Mouse (Mus musculus) kidney, postnatal 0 days (tissue): Measurements from ENCODE around the gene Ern1. TPM values are rescaled to one million over a fixed set of nuclear protein-coding genes. Genes with fewer than 3 reads are reported as not detected.
A peak's percentile ranks its signal among the peaks of the same experiment; 100 is the strongest.
"Not testable (repeated sequence)": the region's sequence is repeated elsewhere in the genome, so short reads cannot be mapped to it uniquely, and the experiment has no call there.

Experiments used
- ATAC-seq: fragments of 200-750 bp; cut with Nextera tagmentation; replicated peaks from 2 replicates; pipeline ENCODE4 v1.8.0; 2017; ENCODE audit warnings: low read depth, moderate number of reproducible peaks, moderate TSS enrichment, moderate library complexity; ENCODE audit not compliant: low FRiP score
- DNase-seq: peaks from one replicate; pipeline ENCODE4 v3.0.0-alpha.2; 2016; ENCODE audit warnings: low spot score
- H3K27ac ChIP-seq: fragments of 300-500 bp; sonication (generic); 2 replicates; pipeline ENCODE4 v1.5.1; 2014; ENCODE audit warnings: mild to moderate bottlenecking
- H3K27me3 ChIP-seq: fragments of 300-500 bp; sonication (generic); 2 replicates; pipeline ENCODE4 v1.6.1; 2014; ENCODE audit warnings: low read length, mixed read lengths; ENCODE audit not compliant: insufficient read depth
- H3K36me3 ChIP-seq: fragments of 300-500 bp; sonication (generic); 2 replicates; pipeline ENCODE4 v1.6.1; 2014; ENCODE audit warnings: low read length, mixed read lengths; ENCODE audit not compliant: insufficient read depth
- H3K4me1 ChIP-seq: fragments of 300-500 bp; sonication (generic); replicated peaks from 2 replicates; pipeline ENCODE4 v1.6.1; 2014; ENCODE audit warnings: antibody characterized with exemption, low read length, mixed read lengths; ENCODE audit not compliant: insufficient read depth
- H3K4me2 ChIP-seq: fragments of 300-500 bp; sonication (generic); 2 replicates; pipeline ENCODE4 v1.6.1; 2014; ENCODE audit warnings: mild to moderate bottlenecking, low read length, moderate library complexity, mixed read lengths
- H3K4me3 ChIP-seq: fragments of 300-500 bp; sonication (generic); replicated peaks from 2 replicates; pipeline ENCODE4 v1.5.1; 2014; ENCODE audit warnings: low read depth, low read length
- H3K9ac ChIP-seq: fragments of 300-500 bp; sonication (generic); 2 replicates; pipeline ENCODE4 v1.6.1; 2014; ENCODE audit warnings: low read depth, low read length
- H3K9me3 ChIP-seq: fragments of 300-500 bp; sonication (generic); replicated peaks from 2 replicates; pipeline ENCODE4 v1.6.1; 2016; ENCODE audit warnings: low read length, inconsistent platforms, mixed read lengths
- CTCF ChIP-seq: IDR thresholded peaks from 2 replicates; pipeline ENCODE4 v1.5.1; 2016; ENCODE audit warnings: antibody characterized with exemption, low read depth, mild to moderate bottlenecking, moderate library complexity
- WGBS: fragments of 180-500 bp; shearing (Covaris S2); extraction: QIAGEN DNeasy Blood & Tissue Kit; methylation state at CpG from one replicate; pipeline ENCODE4 v1.1.7; 2014; 5-methylcytosine and 5-hydroxymethylcytosine counted together
- polyA plus RNA-seq: library from polyadenylated mRNA; unstranded; fragments of >200 nt; fragmentation: Nextera tagmentation; extraction: Ambion mirVana; gene quantifications from 2 replicates; pipeline ENCODE4 v1.2.1, GENCODE M21; 2015

Gene Ern1
- polyA plus RNA-seq, 1 experiment from 2014 or later, result 3.3 TPM

- WGBS, result under 1% methylated on average over 50 of the region's 55 CpGs
- no peaks in the 10 kb centered on the region for H3K27me3 ChIP-seq
- peak overlapping the region; percentile 86 for H3K4me2 ChIP-seq
- TF ChIP-seq CTCF, result no peak
- peak; percentile 99 for DNase-seq
- H3K4me3 ChIP-seq, result peak overlapping the region; percentile 88
- H3K27ac ChIP-seq, result peak overlapping the region; percentile 98
- H3K9ac ChIP-seq, result peak overlapping the region; percentile 95
- no peaks in the 10 kb centered on the region for H3K36me3 ChIP-seq
- H3K4me1 ChIP-seq, result 0 out of 2 replicates have a peak, but pooled peaks cover 6% of the 10 kb centered on the region
- no peaks in the 10 kb centered on the region for H3K9me3 ChIP-seq
- peak; percentile 98 for ATAC-seq
These were observed 13.0 kb upstream of the Ern1 start for GRCm38 (mm10) chr11:106500393-106501307.

GRCm38 (mm10) chr11:106498739-106499379, 11.2 kb upstream of the Ern1 start:
- H3K4me1 ChIP-seq, result 0 out of 2 replicates have a peak, but pooled peaks cover 6% of the 10 kb centered on the region
- ATAC-seq, result no peak
- no peak overlapping the region for H3K4me3 ChIP-seq
- no peak for DNase-seq
- H3K27ac ChIP-seq, result no peak overlapping the region
- no peaks in the 10 kb centered on the region for H3K9me3 ChIP-seq
- no peak for TF ChIP-seq CTCF
- no peak overlapping the region for H3K9ac ChIP-seq
- H3K4me2 ChIP-seq, result no peak overlapping the region
- WGBS, result 33% methylated on average over 4 of the region's 4 CpGs
- H3K36me3 ChIP-seq, result no peaks in the 10 kb centered on the region
- no peaks in the 10 kb centered on the region for H3K27me3 ChIP-seq

GRCm38 (mm10) chr11:106497926-106498325, 10.3 kb upstream of the Ern1 start:
- no peak overlapping the region for H3K9ac ChIP-seq
- H3K27me3 ChIP-seq, result no peaks in the 10 kb centered on the region
- TF ChIP-seq CTCF, result peak; percentile 13; the same call in 1 of the 2 replicates
- H3K4me1 ChIP-seq, result 0 out of 2 replicates have a peak, but pooled peaks cover 6% of the 10 kb centered on the region
- no peak overlapping the region for H3K4me2 ChIP-seq
- H3K9me3 ChIP-seq, result no peaks in the 10 kb centered on the region
- WGBS, result 92% methylated on average over 2 of the region's 2 CpGs
- H3K27ac ChIP-seq, result no peak overlapping the region
- H3K4me3 ChIP-seq, result no peak overlapping the region
- H3K36me3 ChIP-seq, result no peaks in the 10 kb centered on the region
- ATAC-seq (no peak), DNase-seq (no peak)

- not testable (repeated sequence) for H3K9ac ChIP-seq, H3K27ac ChIP-seq, H3K4me1 ChIP-seq, DNase-seq, H3K9me3 ChIP-seq, H3K4me2 ChIP-seq, H3K4me3 ChIP-seq, ATAC-seq, H3K27me3 ChIP-seq, H3K36me3 ChIP-seq
- 100% methylated on average over 2 of the region's 2 CpGs for WGBS
These were observed 9.4 kb upstream of the Ern1 start for GRCm38 (mm10) chr11:106497009-106497408.

GRCm38 (mm10) chr11:106492984-106493669, 5.5 kb upstream of the Ern1 start:
- Histone ChIP-seq H3K9ac (no peak overlapping the region), H3K27ac (no peak overlapping the region), H3K9me3 (no peaks in the 10 kb centered on the region), H3K27me3 (no peaks in the 10 kb centered on the region), H3K4me3 (no peak overlapping the region), H3K4me1 (0 out of 2 replicates have a peak, but pooled peaks cover 2% of the 10 kb centered on the region), H3K36me3 (no peaks in the 10 kb centered on the region), H3K4me2 (no peak overlapping the region)
- TF ChIP-seq CTCF, result no peak
- DNase-seq, result no peak
- 73% methylated on average over 7 of the region's 7 CpGs for WGBS
- no peak for ATAC-seq

- H3K4me3 ChIP-seq, result no peak overlapping the region
These were observed 3.7 kb upstream of the Ern1 start for GRCm38 (mm10) chr11:106491393-106491792.

GRCm38 (mm10) chr11:106490600-106490999, 2.9 kb upstream of the Ern1 start:
- not testable (repeated sequence) for H3K9ac ChIP-seq, H3K27ac ChIP-seq, H3K9me3 ChIP-seq, H3K4me2 ChIP-seq, H3K27me3 ChIP-seq, H3K4me1 ChIP-seq, H3K4me3 ChIP-seq, H3K36me3 ChIP-seq, ATAC-seq, DNase-seq
- WGBS, result 87% methylated on average over 6 of the region's 6 CpGs

More at GRCm38 (mm10) chr11:106491393-106491792, 3.7 kb upstream of the Ern1 start:
- Histone ChIP-seq H3K9me3 (no peaks in the 10 kb centered on the region), H3K27me3 (no peaks in the 10 kb centered on the region), H3K4me1 (0 out of 2 replicates have a peak, but pooled peaks cover 3% of the 10 kb centered on the region), H3K4me2 (no peak overlapping the region), H3K27ac (no peak overlapping the region), H3K36me3 (no peaks in the 10 kb centered on the region), H3K9ac (no peak overlapping the region)
- TF ChIP-seq CTCF, result peak; percentile 87
- no peak for ATAC-seq
- WGBS, result under 1% methylated on average over 3 of the region's 3 CpGs
- DNase-seq, result peak; percentile 96
